Mouse (Mus musculus) MEL (cell line): ENCODE measurements around the gene Zfp652.
A peak's percentile ranks its signal among the peaks of the same experiment; 100 is the strongest.

Experiments
- BHLHE40 ChIP-seq: IDR thresholded peaks from 2 replicates; pipeline ENCODE4 v1.6.1; 2012; ENCODE audit warnings: low read depth, mild to moderate bottlenecking, inconsistent platforms, low read length, improper control_type of control experiment, borderline replicate concordance
- CTCF ChIP-seq, 3 experiments: IDR thresholded peaks in 2 of 3; conservative IDR thresholded peaks in 1 of 3; 2 replicates each; pipeline ENCODE4 v1.5.1; 2011 to 2012; ENCODE audit warnings: low read length in 3 of 3, low read depth in 2 of 3, mild to moderate bottlenecking in 2 of 3, improper control_type of control experiment in 1 of 3, inconsistent platforms in 1 of 3, mixed read lengths in 1 of 3, moderate library complexity in 1 of 3; ENCODE audit not compliant: control insufficient read depth in 1 of 3, insufficient read depth in 1 of 3, poor library complexity in 1 of 3, severe bottlenecking in 1 of 3
- GATA1 ChIP-seq: IDR thresholded peaks from 2 replicates; pipeline ENCODE4 v1.6.1; 2011; ENCODE audit warnings: low read depth, low read length, improper control_type of control experiment
- POLR2A ChIP-seq, 2 experiments: IDR thresholded peaks; 2 replicates each; pipeline ENCODE4 v1.6.1; 2011 to 2012; ENCODE audit warnings: low read length in 2 of 2, mild to moderate bottlenecking in 2 of 2, control low read depth in 1 of 2, improper control_type of control experiment in 1 of 2, low read depth in 1 of 2, moderate library complexity in 1 of 2; ENCODE audit not compliant: control insufficient read depth in 1 of 2, insufficient read depth in 1 of 2, poor library complexity in 1 of 2
- ZC3H11A ChIP-seq: IDR thresholded peaks from 2 replicates; pipeline ENCODE4 v1.6.1; 2012; ENCODE audit warnings: low read depth, mild to moderate bottlenecking, inconsistent platforms, low read length, improper control_type of control experiment
- ZNF384 ChIP-seq: IDR thresholded peaks from 2 replicates; pipeline ENCODE4 v1.6.1; 2012; ENCODE audit warnings: low read depth, mild to moderate bottlenecking, inconsistent platforms, low read length, improper control_type of control experiment

GRCm38 (mm10) chr11:95676307-95676706 is 36.2 kb upstream of the Zfp652 start:
- TF ChIP-seq CTCF (IDR thresholded peaks at IDR 0.05 in 2 of 3, conservative IDR thresholded peaks at IDR 0.05 in 1 of 3; ENCODE audit: control insufficient read depth in 1 of 3, insufficient read depth in 1 of 3, low read depth in 2 of 3, low read length in 3 of 3, poor library complexity in 1 of 3, severe bottlenecking in 1 of 3) (peak; percentile 53 to 68 (median 58)), GATA1 (no peak), POLR2A (IDR thresholded peaks at IDR 0.05; ENCODE audit: control insufficient read depth in 1 of 2, insufficient read depth in 1 of 2, low read depth in 1 of 2, low read length in 2 of 2, poor library complexity in 1 of 2) (no peak), ZNF384 (no peak), BHLHE40 (no peak), ZC3H11A (no peak)
